Mouse (Mus musculus): Measurements from ENCODE around the gene Hamp.

The Hamp gene

GRCm38 (mm10) chr7:30943909-30944635, at the start of gene Hamp:
Hamp (minus strand) TSS chr7:30944032.
- no peak for DNase-seq (ENCODE audit: low spot score in 2 of 2)

- DNase-seq (ENCODE audit: low spot score in 2 of 2), result no peak
These were observed 48.3 kb upstream of the Hamp start for GRCm38 (mm10) chr7:30992148-30992547.

GRCm38 (mm10) chr7:30988519-30989162, 44.8 kb upstream of the Hamp start:
- no peak for DNase-seq (ENCODE audit: low spot score in 2 of 2)

GRCm38 (mm10) chr7:30985357-30985756, 41.5 kb upstream of the Hamp start:
- DNase-seq (ENCODE audit: low spot score in 2 of 2), result no peak

GRCm38 (mm10) chr7:30981703-30982102, 37.9 kb upstream of the Hamp start:
- no peak for DNase-seq (ENCODE audit: low spot score in 2 of 2)

- peak; percentile 87 to 92 for DNase-seq (ENCODE audit: low spot score in 2 of 2)
These were observed 29.9 kb upstream of the Hamp start, which contains the start of gene Fam187b for GRCm38 (mm10) chr7:30973501-30974289. Fam187b (plus strand) TSS chr7:30973790.

- no peak for DNase-seq (ENCODE audit: low spot score in 2 of 2)
These were observed 29.3 kb upstream of the Hamp start, which contains the start of gene Lsr for GRCm38 (mm10) chr7:30973251-30973500. Lsr (minus strand) TSS chr7:30973464.

GRCm38 (mm10) chr7:30972426-30973250, 28.8 kb upstream of the Hamp start:
- DNase-seq (ENCODE audit: low spot score in 2 of 2), result no peak

- DNase-seq (ENCODE audit: low spot score in 2 of 2), result no peak
These were observed 28.1 kb upstream of the Hamp start for GRCm38 (mm10) chr7:30971901-30972300.

- no peak for DNase-seq (ENCODE audit: low spot score in 2 of 2)
These were observed 25.3 kb upstream of the Hamp start for GRCm38 (mm10) chr7:30969174-30969573.

- no peak for DNase-seq (ENCODE audit: low spot score in 2 of 2)
These were observed 24.8 kb upstream of the Hamp start for GRCm38 (mm10) chr7:30968611-30969010.

GRCm38 (mm10) chr7:30966657-30967056, 22.8 kb upstream of the Hamp start:
- DNase-seq (ENCODE audit: low spot score in 2 of 2), result no peak

GRCm38 (mm10) chr7:30965677-30966076, 21.8 kb upstream of the Hamp start:
- DNase-seq (ENCODE audit: low spot score in 2 of 2), result no peak

- DNase-seq (ENCODE audit: low spot score in 2 of 2), result no peak
These were observed 20.5 kb upstream of the Hamp start for GRCm38 (mm10) chr7:30964366-30964765.

GRCm38 (mm10) chr7:30962862-30963261, 19.0 kb upstream of the Hamp start:
- no peak for DNase-seq (ENCODE audit: low spot score in 2 of 2)

- no peak for DNase-seq (ENCODE audit: low spot score in 2 of 2)
These were observed 16.0 kb upstream of the Hamp start for GRCm38 (mm10) chr7:30959786-30960349.

- no peak for DNase-seq (ENCODE audit: low spot score in 2 of 2)
These were observed 15.1 kb upstream of the Hamp start for GRCm38 (mm10) chr7:30958866-30959487.

- no peak for DNase-seq (ENCODE audit: low spot score in 2 of 2)
These were observed 14.5 kb upstream of the Hamp start for GRCm38 (mm10) chr7:30958109-30958865.

GRCm38 (mm10) chr7:30957367-30957783, 13.5 kb upstream of the Hamp start:
- peak; percentile 93 to 97 for DNase-seq (ENCODE audit: low spot score in 2 of 2)

GRCm38 (mm10) chr7:30956756-30957366, 13.0 kb upstream of the Hamp start, which contains the start of gene Usf2:
Usf2 (minus strand) TSS chr7:30956803.
- DNase-seq (ENCODE audit: low spot score in 2 of 2), result peak; percentile 73 to 84
